35 mouse cellular contexts compared by ENCODE assay signal in genomic region chr13:63913136-63913535, GRCm38 (mm10).
"Had no signal": no experiment of that assay in that cellular context is flagged by ENCODE, and none has a peak within 500 bp of the region (broad histone marks: within the 10 kb centered on the region; RNA-seq: fewer than 3 reads in every experiment).

No protein-coding gene starts in this region.

- H3K4me2 ChIP-seq: heart, embryonic 11.5 days; heart, embryonic 12.5 days; heart, embryonic 13.5 days; heart, embryonic 15.5 days; hindbrain, embryonic 12.5 days; hindbrain, embryonic 13.5 days; hindbrain, embryonic 14.5 days; hindbrain, embryonic 15.5 days; intestine, embryonic 15.5 days; kidney, embryonic 15.5 days had no signal

- DNase-seq: heart, postnatal 10 days; heart, postnatal 14 days; heart, postnatal 36 days; heart, postnatal 4 days; kidney, adult 11 months; kidney, adult 18-20 months; kidney, adult 2 months; kidney, adult 8-10 months; kidney, adult 9 months; kidney, postnatal 10 days; kidney, postnatal 14 days; kidney, postnatal 25 days; kidney, postnatal 36 days; kidney, postnatal 4 days; layer of hippocampus, adult 9-11 months; layer of hippocampus, postnatal 36 days had no signal

- H3K9me3 ChIP-seq: heart, embryonic 12.5 days; heart, embryonic 13.5 days; heart, embryonic 15.5 days; hindbrain, embryonic 10.5 days; hindbrain, embryonic 12.5 days; hindbrain, embryonic 13.5 days; hindbrain, embryonic 15.5 days; intestine, embryonic 15.5 days; kidney, embryonic 15.5 days had no signal

- H3K27ac ChIP-seq: heart, embryonic 13.5 days; heart, embryonic 15.5 days; hindbrain, embryonic 10.5 days; hindbrain, embryonic 12.5 days; hindbrain, embryonic 13.5 days; hindbrain, embryonic 14.5 days; hindbrain, embryonic 15.5 days; hindbrain, postnatal 0 days; intestine, embryonic 15.5 days; kidney, embryonic 15.5 days; kidney, postnatal 0 days; layer of hippocampus, adult 2 months; left cerebral cortex, adult 2 months had no signal

- H3K4me3 ChIP-seq: heart, embryonic 12.5 days; heart, embryonic 13.5 days; heart, embryonic 15.5 days; hindbrain, embryonic 10.5 days; hindbrain, embryonic 12.5 days; hindbrain, embryonic 13.5 days; hindbrain, embryonic 15.5 days; intestine, embryonic 15.5 days; kidney, embryonic 15.5 days; layer of hippocampus, adult 2 months; left cerebral cortex, adult 2 months had no signal

- H3K27me3 ChIP-seq: heart, embryonic 12.5 days; heart, embryonic 13.5 days; heart, embryonic 15.5 days; hindbrain, embryonic 15.5 days; intestine, embryonic 15.5 days; kidney, embryonic 15.5 days had no signal

- H3K36me3 ChIP-seq: heart, embryonic 12.5 days; heart, embryonic 13.5 days; heart, embryonic 15.5 days; hindbrain, embryonic 10.5 days; hindbrain, embryonic 12.5 days; hindbrain, embryonic 13.5 days; hindbrain, embryonic 15.5 days; intestine, embryonic 15.5 days; kidney, embryonic 15.5 days had no signal

- ATAC-seq: hindbrain, embryonic 16.5 days; hindbrain, postnatal 0 days; inflammation-experienced regulatory T-cells, adult 6 months; intestine, embryonic 15.5 days; intestine, embryonic 16.5 days; intestine, postnatal 0 days had no signal

- H3K9ac ChIP-seq: heart, embryonic 12.5 days; heart, embryonic 13.5 days; heart, embryonic 15.5 days; hindbrain, embryonic 12.5 days; hindbrain, embryonic 13.5 days; hindbrain, embryonic 14.5 days; hindbrain, embryonic 15.5 days; intestine, embryonic 15.5 days; kidney, embryonic 15.5 days had no signal
